Mouse (Mus musculus) brown adipose tissue, adult 24 weeks (tissue): Measurements from ENCODE around the gene Agpat4. TPM values are rescaled to one million over a fixed set of nuclear protein-coding genes. Genes with fewer than 3 reads are reported as not detected.

Experiments
- H3K27ac ChIP-seq: fragments of 200-500 bp; replicated peaks from 2 replicates; pipeline ENCODE4 v1.5.1; 2012; ENCODE audit warnings: low read depth, mild to moderate bottlenecking, low read length
- H3K4me1 ChIP-seq: fragments of 200-500 bp; 2 replicates; pipeline ENCODE4 v1.6.1; 2012; ENCODE audit warnings: low read length, mixed read lengths; ENCODE audit not compliant: control insufficient read depth, insufficient read depth, insufficient read length
- H3K4me3 ChIP-seq: fragments of 200-500 bp; 2 replicates; pipeline ENCODE4 v1.5.1; 2012; ENCODE audit warnings: low read depth, mild to moderate bottlenecking, low read length, moderate library complexity; ENCODE audit not compliant: insufficient read depth
- polyA plus RNA-seq: library from polyadenylated mRNA; stranded (reverse); fragments of >200 nt; gene quantifications from 2 replicates; pipeline ENCODE4 v1.2.4, GENCODE M21; 2012; ENCODE audit not compliant: missing spikeins, insufficient read depth, insufficient read length

Gene Agpat4
- polyA plus RNA-seq, 1 experiment: 3.3 TPM

GRCm38 (mm10) chr17:12143948-12144364, 25.5 kb downstream of the Agpat4 start:
- H3K4me3 ChIP-seq: no peak overlapping the region
- H3K4me1 ChIP-seq: no peaks in the 10 kb centered on the region; the same call in 1 of the 2 replicates
- H3K27ac ChIP-seq: no peak overlapping the region

GRCm38 (mm10) chr17:12146132-12146681, 27.7 kb downstream of the Agpat4 start:
- Histone ChIP-seq H3K4me1 (no peaks in the 10 kb centered on the region; the same call in 1 of the 2 replicates), H3K4me3 (no peak overlapping the region), H3K27ac (no peak overlapping the region)

GRCm38 (mm10) chr17:12147830-12148229, 29.3 kb downstream of the Agpat4 start:
- Histone ChIP-seq H3K27ac (no peak overlapping the region), H3K4me3 (no peak overlapping the region), H3K4me1 (no peaks in the 10 kb centered on the region; the same call in 1 of the 2 replicates)

- no peak overlapping the region for H3K4me3 ChIP-seq
- H3K4me1 ChIP-seq: no peaks in the 10 kb centered on the region; the same call in 1 of the 2 replicates
- no peak overlapping the region for H3K27ac ChIP-seq
Observed at GRCm38 (mm10) chr17:12149232-12149861, 30.8 kb downstream of the Agpat4 start.

- Histone ChIP-seq H3K4me3 (no peak overlapping the region), H3K27ac (no peak overlapping the region), H3K4me1 (no peaks in the 10 kb centered on the region)
Observed at GRCm38 (mm10) chr17:12150970-12151369, 32.5 kb downstream of the Agpat4 start.

GRCm38 (mm10) chr17:12154260-12154659, 35.8 kb downstream of the Agpat4 start:
- no peak overlapping the region for H3K4me3 ChIP-seq
- no peak overlapping the region for H3K27ac ChIP-seq
- no peaks in the 10 kb centered on the region for H3K4me1 ChIP-seq

- Histone ChIP-seq H3K4me1 (no peaks in the 10 kb centered on the region; the same call in 1 of the 2 replicates), H3K4me3 (no peak overlapping the region), H3K27ac (no peak overlapping the region)
Observed at GRCm38 (mm10) chr17:12155236-12155635, 36.7 kb downstream of the Agpat4 start.

GRCm38 (mm10) chr17:12155872-12156271, 37.4 kb downstream of the Agpat4 start:
- Histone ChIP-seq H3K4me1 (no peaks in the 10 kb centered on the region; the same call in 1 of the 2 replicates), H3K27ac (no peak overlapping the region), H3K4me3 (no peak overlapping the region)

- Histone ChIP-seq H3K4me1 (no peaks in the 10 kb centered on the region; the same call in 1 of the 2 replicates), H3K4me3 (no peak overlapping the region), H3K27ac (no peak overlapping the region)
Observed at GRCm38 (mm10) chr17:12156661-12157060, 38.2 kb downstream of the Agpat4 start.

- H3K27ac ChIP-seq: no peak overlapping the region
- H3K4me3 ChIP-seq: no peak overlapping the region
- no peaks in the 10 kb centered on the region; the same call in 1 of the 2 replicates for H3K4me1 ChIP-seq
Observed at GRCm38 (mm10) chr17:12157203-12157602, 38.7 kb downstream of the Agpat4 start.

GRCm38 (mm10) chr17:12159187-12160060, 40.9 kb downstream of the Agpat4 start:
- Histone ChIP-seq H3K27ac (no peak overlapping the region), H3K4me3 (no peak overlapping the region), H3K4me1 (no peaks in the 10 kb centered on the region; the same call in 1 of the 2 replicates)

- no peak overlapping the region for H3K4me3 ChIP-seq
- no peaks in the 10 kb centered on the region; the same call in 1 of the 2 replicates for H3K4me1 ChIP-seq
- H3K27ac ChIP-seq: no peak overlapping the region
Observed at GRCm38 (mm10) chr17:12160061-12160421, 41.5 kb downstream of the Agpat4 start.

- H3K27ac ChIP-seq: no peak overlapping the region
- no peaks in the 10 kb centered on the region; the same call in 1 of the 2 replicates for H3K4me1 ChIP-seq
- no peak overlapping the region for H3K4me3 ChIP-seq
Observed at GRCm38 (mm10) chr17:12160540-12160939, 42.0 kb downstream of the Agpat4 start.

- no peak overlapping the region for H3K27ac ChIP-seq
- no peaks in the 10 kb centered on the region; the same call in 1 of the 2 replicates for H3K4me1 ChIP-seq
- no peak overlapping the region for H3K4me3 ChIP-seq
Observed at GRCm38 (mm10) chr17:12160984-12161764, 42.7 kb downstream of the Agpat4 start.

- no peak overlapping the region for H3K27ac ChIP-seq
- H3K4me3 ChIP-seq: no peak overlapping the region
- no peaks in the 10 kb centered on the region; the same call in 1 of the 2 replicates for H3K4me1 ChIP-seq
Observed at GRCm38 (mm10) chr17:12161877-12162276, 43.4 kb downstream of the Agpat4 start.
